Mouse (Mus musculus) midbrain, embryonic 14.5 days (tissue): ENCODE results near the gene Adam11. TPM values are rescaled to one million over a fixed set of nuclear protein-coding genes. Genes with fewer than 3 reads are reported as not detected.

ENCODE experiments used
- ATAC-seq: fragments of 200-750 bp; cut with Nextera tagmentation; 2 replicates; pipeline ENCODE4 v1.8.0; 2017; ENCODE audit warnings: moderate number of reproducible peaks, moderate library complexity; ENCODE audit not compliant: low FRiP score, low TSS enrichment
- DNase-seq: peaks from one replicate; pipeline ENCODE4 v3.0.0-alpha.2; 2015
- H3K27ac ChIP-seq: fragments of 300-500 bp; sonication (generic); replicated peaks from 2 replicates; pipeline ENCODE4 v1.5.1; 2014; ENCODE audit warnings: mild to moderate bottlenecking, low read depth, low read length, moderate library complexity
- H3K27me3 ChIP-seq: fragments of 300-500 bp; sonication (generic); 2 replicates; pipeline ENCODE4 v1.6.1; 2014; ENCODE audit warnings: low read length, control low read depth, mixed read lengths; ENCODE audit not compliant: control insufficient read depth, insufficient read depth
- H3K36me3 ChIP-seq: fragments of 300-500 bp; sonication (generic); 2 replicates; pipeline ENCODE4 v1.6.1; 2014; ENCODE audit warnings: low read length, control low read depth; ENCODE audit not compliant: control insufficient read depth, insufficient read depth
- H3K4me1 ChIP-seq: fragments of 300-500 bp; sonication (generic); 2 replicates; pipeline ENCODE4 v1.6.1; 2014; ENCODE audit warnings: mild to moderate bottlenecking, antibody characterized with exemption, low read length, control low read depth; ENCODE audit not compliant: control insufficient read depth, insufficient read depth
- H3K4me2 ChIP-seq: fragments of 300-500 bp; sonication (generic); 2 replicates; pipeline ENCODE4 v1.6.1; 2014; ENCODE audit warnings: mild to moderate bottlenecking, low read length, moderate library complexity
- H3K4me3 ChIP-seq: fragments of 300-500 bp; sonication (generic); replicated peaks from 2 replicates; pipeline ENCODE4 v1.5.1; 2014; ENCODE audit warnings: low read depth, low read length
- H3K9ac ChIP-seq: fragments of 300-500 bp; sonication (generic); replicated peaks from 2 replicates; pipeline ENCODE4 v1.6.1; 2014; ENCODE audit warnings: mild to moderate bottlenecking, low read length, moderate library complexity
- H3K9me3 ChIP-seq: fragments of 300-500 bp; sonication (generic); 2 replicates; pipeline ENCODE4 v1.6.1; 2016; ENCODE audit warnings: low read length, control low read depth, mixed read lengths; ENCODE audit not compliant: control insufficient read depth
- WGBS: fragments of 180-500 bp; shearing (Covaris S2); extraction: QIAGEN DNeasy Blood & Tissue Kit; methylation state at CpG from one replicate; pipeline ENCODE4 v1.1.7; 2014; 5-methylcytosine and 5-hydroxymethylcytosine counted together
- polyA plus RNA-seq: library from polyadenylated mRNA; unstranded; fragments of >200 nt; fragmentation: Nextera tagmentation; extraction: Ambion mirVana; gene quantifications from 2 replicates; pipeline ENCODE4 v1.2.1, GENCODE M21; 2014

The Adam11 gene
- polyA plus RNA-seq, 1 experiment from 2014 or later: 24.1 TPM

- ATAC-seq (no peak), DNase-seq (no peak)
- WGBS: 11% methylated on average over 6 of the region's 6 CpGs
Measured at GRCm38 (mm10) chr11:102760805-102761308, 382 bp upstream of the Adam11 start.

DNA sequence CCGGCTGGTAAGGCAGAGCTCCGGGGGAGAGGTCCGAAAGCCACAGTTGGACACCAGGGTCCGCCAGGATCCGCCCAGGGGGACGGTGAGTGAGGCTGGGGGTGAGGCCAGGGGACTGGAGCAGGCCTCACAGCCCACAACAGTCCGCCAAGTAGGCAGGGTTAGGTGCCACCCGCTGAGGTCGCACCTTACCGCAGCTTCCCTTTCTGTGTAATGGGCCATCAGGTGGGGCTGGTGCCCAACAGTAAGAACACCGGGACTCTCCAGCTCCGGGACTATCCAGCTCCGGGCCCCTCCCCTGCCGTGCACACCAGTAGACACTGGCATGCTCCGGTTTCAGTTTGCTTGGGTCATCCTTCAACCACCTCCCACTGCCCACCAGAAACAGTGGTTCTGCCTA is 1.0 kb downstream of the Adam11 start:
- H3K4me3 ChIP-seq: peak overlapping the region; percentile 54
- no peak overlapping the region for H3K27ac ChIP-seq
- 10% methylated on average over 15 of the region's 15 CpGs for WGBS
- no peaks in the 10 kb centered on the region for H3K9me3 ChIP-seq
- H3K27me3 ChIP-seq: no peaks in the 10 kb centered on the region
- peak overlapping the region; percentile 87 for H3K9ac ChIP-seq
- peak overlapping the region; percentile 92 for H3K4me2 ChIP-seq
- ATAC-seq (peak; percentile 19; the same call in 1 of the 2 replicates), DNase-seq (no peak)
- no peaks in the 10 kb centered on the region for H3K36me3 ChIP-seq
- peaks cover 3% of the 10 kb centered on the region for H3K4me1 ChIP-seq

More at GRCm38 (mm10) chr11:102760805-102761308, 382 bp upstream of the Adam11 start:
- Histone ChIP-seq H3K4me1 (peaks cover 3% of the 10 kb centered on the region), H3K27me3 (no peaks in the 10 kb centered on the region), H3K4me3 (peak overlapping the region; percentile 54), H3K9me3 (no peaks in the 10 kb centered on the region), H3K27ac (peak overlapping the region; percentile 61; the same call in 1 of the 2 replicates), H3K9ac (peak overlapping the region; percentile 87), H3K4me2 (peak overlapping the region; percentile 92), H3K36me3 (no peaks in the 10 kb centered on the region)

DNA sequence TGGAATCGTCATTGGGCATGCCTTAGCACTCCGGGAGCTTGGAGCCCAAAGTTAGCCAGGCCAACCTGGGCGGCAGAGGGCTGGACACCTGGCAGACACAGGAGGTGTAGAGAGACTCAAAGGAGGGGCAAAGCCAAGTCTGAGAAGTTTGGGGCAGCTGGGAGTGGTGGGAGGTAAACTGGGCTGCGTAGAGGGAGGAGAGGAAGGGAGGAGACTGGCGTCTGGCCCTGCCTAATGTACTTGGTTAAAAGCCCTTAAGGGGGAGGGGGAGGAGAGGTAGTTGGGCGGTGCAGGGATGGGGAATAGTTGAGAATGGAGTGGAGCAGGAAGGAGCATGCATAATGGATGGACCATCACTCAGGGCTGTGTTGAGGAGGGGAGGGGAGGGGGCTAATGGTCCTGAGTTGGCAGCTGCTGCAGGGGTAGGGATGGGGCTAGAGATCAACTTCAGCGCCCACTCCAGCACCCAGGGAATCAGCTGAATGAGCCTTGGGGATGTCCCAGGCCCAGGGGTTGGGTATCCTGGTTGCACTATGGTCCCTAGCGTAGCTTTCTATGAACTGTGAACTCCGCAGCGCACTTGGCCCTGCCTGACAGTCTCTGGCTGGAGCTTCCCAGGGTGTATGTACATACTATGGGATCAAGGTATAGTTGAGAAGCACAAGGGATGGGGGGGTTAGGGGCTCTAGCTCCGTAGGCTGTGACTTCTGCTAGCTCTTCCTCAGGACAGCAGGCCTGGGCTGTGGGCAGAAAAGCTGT is 1.9 kb downstream of the Adam11 start:
- peak overlapping the region; percentile 92 for H3K4me2 ChIP-seq
- H3K9me3 ChIP-seq: no peaks in the 10 kb centered on the region
- no peaks in the 10 kb centered on the region for H3K36me3 ChIP-seq
- 0 out of 2 replicates have a peak overlapping the region, but pooled peaks have one; percentile 3 for H3K4me3 ChIP-seq
- H3K4me1 ChIP-seq: peaks cover 3% of the 10 kb centered on the region
- no peak overlapping the region for H3K9ac ChIP-seq
- 0 out of 2 replicates have a peak overlapping the region, but pooled peaks have one; percentile 2 for H3K27ac ChIP-seq
- no peak for ATAC-seq
- DNase-seq: no peak
- WGBS: 44% methylated on average over 11 of the region's 11 CpGs
- no peaks in the 10 kb centered on the region for H3K27me3 ChIP-seq

GRCm38 (mm10) chr11:102765416-102765815 is 4.2 kb downstream of the Adam11 start:
- 87% methylated on average over 5 of the region's 5 CpGs for WGBS
- no peak for ATAC-seq
- H3K36me3 ChIP-seq: no peaks in the 10 kb centered on the region
- no peaks in the 10 kb centered on the region for H3K27me3 ChIP-seq
- no peak overlapping the region for H3K4me3 ChIP-seq
- no peak overlapping the region for H3K27ac ChIP-seq
- no peak overlapping the region for H3K9ac ChIP-seq
- no peaks in the 10 kb centered on the region for H3K9me3 ChIP-seq
- no peak for DNase-seq
- H3K4me1 ChIP-seq: peaks cover 10% of the 10 kb centered on the region
- H3K4me2 ChIP-seq: no peak overlapping the region

DNA sequence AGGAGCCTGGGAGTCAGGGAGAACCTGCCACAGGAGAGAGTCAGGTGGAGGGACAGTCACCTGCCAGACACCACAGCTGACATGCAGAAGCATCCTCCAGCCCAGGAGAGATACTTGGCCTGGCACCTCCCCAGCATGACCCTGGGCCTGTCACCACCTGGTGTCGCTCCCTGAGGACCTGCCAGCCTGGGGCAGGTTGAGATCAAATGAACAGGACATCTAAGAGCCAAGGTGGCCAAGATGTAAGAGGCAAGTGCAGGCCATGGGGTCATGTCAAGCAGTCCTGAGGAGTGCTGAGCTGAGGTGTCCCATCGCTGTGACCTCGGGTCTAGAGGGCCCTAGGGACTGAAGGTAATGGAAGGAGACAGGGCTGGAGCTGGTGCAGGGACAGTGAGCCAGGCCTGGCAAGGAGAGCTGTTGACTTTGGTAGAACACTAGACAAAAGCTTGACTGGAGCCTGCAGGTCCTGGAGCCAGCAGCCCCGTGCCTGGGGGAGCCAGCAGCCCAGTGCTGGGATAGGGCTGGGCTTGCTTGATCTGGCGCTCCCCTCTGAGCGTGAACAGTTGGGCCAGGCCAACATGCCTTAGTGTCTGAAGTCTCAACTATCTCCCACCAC is 5.9 kb downstream of the Adam11 start:
- H3K36me3 ChIP-seq: no peaks in the 10 kb centered on the region
- no peak overlapping the region for H3K4me2 ChIP-seq
- DNase-seq: no peak
- no peak overlapping the region for H3K4me3 ChIP-seq
- peaks cover 26% of the 10 kb centered on the region for H3K4me1 ChIP-seq
- no peaks in the 10 kb centered on the region for H3K27me3 ChIP-seq
- WGBS: 71% methylated on average over 6 of the region's 6 CpGs
- H3K27ac ChIP-seq: no peak overlapping the region
- H3K9ac ChIP-seq: no peak overlapping the region
- no peaks in the 10 kb centered on the region for H3K9me3 ChIP-seq
- ATAC-seq: no peak

GRCm38 (mm10) chr11:102769141-102769540 is 7.9 kb downstream of the Adam11 start:
- ATAC-seq (no peak), DNase-seq (no peak)
- Histone ChIP-seq H3K9ac (no peak overlapping the region), H3K36me3 (no peaks in the 10 kb centered on the region), H3K4me3 (no peak overlapping the region), H3K27me3 (no peaks in the 10 kb centered on the region), H3K9me3 (no peaks in the 10 kb centered on the region), H3K4me2 (no peak overlapping the region), H3K4me1 (peaks cover 37% of the 10 kb centered on the region), H3K27ac (0 out of 2 replicates have a peak overlapping the region, but pooled peaks have one; percentile 20)
- 70% methylated on average over 6 of the region's 6 CpGs for WGBS

DNA sequence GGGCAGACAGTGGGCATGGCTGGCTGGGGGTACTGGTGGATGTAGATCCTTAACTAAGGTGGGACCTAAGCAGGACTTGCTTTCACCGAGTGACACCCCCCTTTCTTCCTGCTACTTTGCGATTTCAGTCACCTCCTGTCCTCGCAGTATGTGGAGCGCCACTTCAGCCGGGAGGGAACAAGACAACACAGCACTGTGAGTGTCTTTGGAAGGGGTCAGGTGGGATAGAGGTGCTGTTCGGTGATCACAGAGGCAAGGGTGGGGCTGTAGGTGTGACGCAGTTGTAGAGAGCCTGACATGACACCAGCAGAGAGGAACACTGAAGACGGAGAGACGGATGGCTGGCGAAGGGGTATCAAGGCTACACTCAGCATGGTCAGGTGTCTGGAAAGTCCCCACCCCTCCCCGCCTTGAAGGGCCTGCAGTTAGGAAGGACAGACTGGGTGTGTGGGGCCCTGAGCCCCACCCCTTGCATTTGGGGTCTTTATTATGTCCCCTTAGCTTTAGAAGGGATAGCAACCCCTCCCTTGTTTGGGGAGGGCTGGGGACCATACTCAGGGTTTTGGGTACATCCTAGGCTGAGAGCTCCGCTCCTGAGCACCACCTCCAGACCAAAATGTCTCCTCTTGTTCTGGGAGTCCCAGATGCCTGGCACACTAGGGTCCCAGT is 8.9 kb downstream of the Adam11 start:
- Histone ChIP-seq H3K36me3 (no peaks in the 10 kb centered on the region), H3K9ac (no peak overlapping the region), H3K9me3 (no peaks in the 10 kb centered on the region), H3K27me3 (no peaks in the 10 kb centered on the region), H3K27ac (no peak overlapping the region), H3K4me2 (no peak overlapping the region), H3K4me1 (peaks cover 40% of the 10 kb centered on the region), H3K4me3 (no peak overlapping the region)
- ATAC-seq (no peak), DNase-seq (no peak)
- 87% methylated on average over 12 of the region's 12 CpGs for WGBS

DNA sequence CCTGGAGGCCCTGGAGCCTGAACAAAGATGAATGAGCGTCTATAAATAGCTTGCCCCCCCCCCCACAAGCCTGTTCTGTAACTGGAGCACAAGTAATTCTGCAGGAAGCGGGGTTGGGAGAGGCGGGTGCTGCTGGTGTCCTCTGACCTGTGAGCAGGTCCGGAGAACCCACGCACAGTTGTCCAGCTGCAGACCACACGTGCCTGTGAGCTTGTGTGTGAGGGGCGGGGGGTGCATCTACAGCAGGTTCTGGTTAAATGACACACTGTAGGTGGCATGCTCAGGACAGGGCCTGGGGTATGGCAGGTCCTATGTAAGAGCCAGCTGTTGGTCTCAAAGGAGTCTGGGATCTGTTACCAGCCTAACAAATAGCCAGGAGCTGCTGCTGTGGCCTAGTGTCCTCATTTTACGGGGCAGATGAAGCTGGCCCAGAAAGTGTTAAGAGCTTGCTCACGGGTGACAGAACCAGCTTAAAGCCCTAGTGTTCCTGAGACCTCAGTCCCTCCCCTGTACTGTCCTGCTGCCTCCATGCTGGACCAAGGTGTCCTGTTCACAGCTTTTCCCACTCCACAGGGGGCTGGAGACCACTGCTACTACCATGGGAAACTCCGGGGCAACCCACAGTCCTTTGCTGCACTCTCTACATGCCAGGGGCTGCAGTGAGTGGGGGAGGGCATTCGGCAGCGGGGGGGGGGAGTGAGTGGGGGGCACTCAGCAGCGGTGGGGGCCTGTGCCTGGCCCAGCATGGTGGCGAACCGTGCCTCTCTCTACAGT is 9.6 kb downstream of the Adam11 start:
- no peak for ATAC-seq
- 53% methylated on average over 15 of the region's 15 CpGs for WGBS
- H3K9me3 ChIP-seq: no peaks in the 10 kb centered on the region
- H3K9ac ChIP-seq: no peak overlapping the region
- peaks cover 44% of the 10 kb centered on the region for H3K4me1 ChIP-seq
- H3K27ac ChIP-seq: no peak overlapping the region
- no peak overlapping the region for H3K4me2 ChIP-seq
- no peaks in the 10 kb centered on the region for H3K27me3 ChIP-seq
- DNase-seq: no peak
- no peak overlapping the region for H3K4me3 ChIP-seq
- H3K36me3 ChIP-seq: peaks cover 2% of the 10 kb centered on the region
